ENCODE assay signal across 8 mouse cellular contexts in genomic region chr3:52257782-52258441, GRCm38 (mm10). TPM values are rescaled to one million over a fixed set of nuclear protein-coding genes. Genes with fewer than 3 reads are reported as not detected.
DNase-seq lines count a peak whose midpoint lies in the region; ATAC-seq and TF ChIP-seq lines count a peak whose summit lies in the region.

No protein-coding gene starts in this region.

- intact Hi-C loops in heart, postnatal 10 days (cut with DNase I) = loop anchor here (2.0 to 10.0 kb wide), 3 partner anchors 717 to 1207 kb away; partner anchors contain the start of genes Nhlrc3 and Proser1

- TF ChIP-seq CTCF in E14TG2a.4 (conservative IDR thresholded peaks at IDR 0.05; ENCODE audit: low read length) = peak; percentile 46; the same call in 1 of the 2 replicates

- H3K9me3 ChIP-seq in E14TG2a.4 (ENCODE audit: low read length) = no peaks in the 10 kb centered on the region
- H3K9me3 ChIP-seq in forebrain, embryonic 10.5 days = no peaks in the 10 kb centered on the region

- peak overlapping the region; percentile 35; the same call in 1 of the 2 replicates for H3K4me3 ChIP-seq in E14TG2a.4 (replicated peaks; ENCODE audit: low read length)
- peak overlapping the region; percentile 46 for H3K4me3 ChIP-seq in forebrain, embryonic 10.5 days

- H3K36me3 ChIP-seq in E14TG2a.4 (ENCODE audit: insufficient read depth, low read length) = no peaks in the 10 kb centered on the region
- no peaks in the 10 kb centered on the region for H3K36me3 ChIP-seq in forebrain, embryonic 10.5 days (replicated peaks)

- H3K4me1 ChIP-seq in E14TG2a.4 (replicated peaks; ENCODE audit: low read depth, low read length) = peaks cover 62% of the 10 kb centered on the region
- peaks cover 7% of the 10 kb centered on the region for H3K4me1 ChIP-seq in forebrain, embryonic 10.5 days

- WGBS in forebrain, embryonic 10.5 days = 16% methylated on average over 18 of the region's 18 CpGs

- H3K27ac ChIP-seq in forebrain, embryonic 10.5 days = 0 out of 2 replicates have a peak overlapping the region, but pooled peaks have one; percentile 59

- peak; percentile 73 for DNase-seq in adrenal gland, postnatal 10 days
- DNase-seq in forebrain, embryonic 10.5 days (ENCODE audit: extremely low spot score, low spot score) = peak; percentile 52
- DNase-seq in heart, postnatal 10 days = peak; percentile 73 to 82
- peak; percentile 63 to 81 for DNase-seq in kidney, postnatal 25 days
- peak; percentile 79 for DNase-seq in lung, postnatal 36 days
- peak; percentile 31 for DNase-seq in retina, postnatal 7 days (ENCODE audit: low read depth, low spot score)

- ATAC-seq in activated CD4-positive, CD25-positive, alpha-beta regulatory T cell, adult 4 months = no peak

- peaks cover 21% of the 10 kb centered on the region for H3K27me3 ChIP-seq in E14TG2a.4 (ENCODE audit: insufficient read depth, low read length)
- peaks cover 38% of the 10 kb centered on the region for H3K27me3 ChIP-seq in forebrain, embryonic 10.5 days (ENCODE audit: poor library complexity, severe bottlenecking)

RNA-seq across cellular contexts. Expression of gene Foxo1, which starts 10.2 kb away (rescaled TPM):
- total RNA-seq in adrenal gland, postnatal 10 days (2021) = 10 to 100 TPM; 25.9 to 42.2 TPM
- polyA plus RNA-seq in forebrain, embryonic 10.5 days (2016; fragmentation: Nextera tagmentation; extraction: Ambion mirVana) = 2.3 TPM in 2 replicates
- 10 to 100 TPM; 16.7 to 17.1 TPM for total RNA-seq in heart, postnatal 10 days (2021)
- polyA plus RNA-seq in activated CD4-positive, CD25-positive, alpha-beta regulatory T cell, adult 4 months (2017; shearing (Covaris generic)) = 10 to 100 TPM; 30.3 to 30.6 TPM
